Mouse (Mus musculus) liver (tissue): Measurements from ENCODE around the gene Ptger4.
"Not testable (repeated sequence)": the region's sequence is repeated elsewhere in the genome, so short reads cannot be mapped to it uniquely, and the experiment has no call there.

ENCODE experiments used
- DNase-seq: peaks from one replicate; pipeline ENCODE4 v3.0.0-alpha.2; 2020; ENCODE audit warnings: mixed read lengths

The Ptger4 gene

GRCm38 (mm10) chr15:5237012-5237660 lies 6.9 kb downstream of the Ptger4 start:
- DNase-seq = no peak

- peak; percentile 85 for DNase-seq
Measured at GRCm38 (mm10) chr15:5236538-5236937, 7.4 kb downstream of the Ptger4 start.

- peak; percentile 57 for DNase-seq
Measured at GRCm38 (mm10) chr15:5235527-5235926, 8.5 kb downstream of the Ptger4 start.

GRCm38 (mm10) chr15:5234659-5235058 lies 9.3 kb downstream of the Ptger4 start:
- DNase-seq = no peak

- not testable (repeated sequence) for DNase-seq
Measured at GRCm38 (mm10) chr15:5230746-5231145, 13.2 kb downstream of the Ptger4 start.

GRCm38 (mm10) chr15:5220491-5220890 lies 23.5 kb downstream of the Ptger4 start:
- no peak for DNase-seq

- no peak for DNase-seq
Measured at GRCm38 (mm10) chr15:5209116-5209515, 34.9 kb downstream of the Ptger4 start.

GRCm38 (mm10) chr15:5205222-5205621 lies 38.8 kb downstream of the Ptger4 start:
- DNase-seq = no peak

- DNase-seq = no peak
Measured at GRCm38 (mm10) chr15:5196691-5197090, 47.3 kb downstream of the Ptger4 start.

- DNase-seq = peak; percentile 28
Measured at GRCm38 (mm10) chr15:5195987-5196514, 47.9 kb downstream of the Ptger4 start.

GRCm38 (mm10) chr15:5194931-5195330 lies 49.1 kb downstream of the Ptger4 start:
- no peak for DNase-seq

- DNase-seq = no peak
Measured at GRCm38 (mm10) chr15:5194446-5194845, 49.5 kb downstream of the Ptger4 start.

GRCm38 (mm10) chr15:5193833-5194232 lies 50.2 kb downstream of the Ptger4 start:
- DNase-seq = no peak

GRCm38 (mm10) chr15:5189504-5190093 lies 54.4 kb downstream of the Ptger4 start:
- DNase-seq = no peak

GRCm38 (mm10) chr15:5188029-5188428 lies 56.0 kb downstream of the Ptger4 start:
- DNase-seq = no peak

- DNase-seq = no peak
Measured at GRCm38 (mm10) chr15:5187116-5187515, 56.9 kb downstream of the Ptger4 start.

- DNase-seq = no peak
Measured at GRCm38 (mm10) chr15:5186293-5186675, 57.7 kb downstream of the Ptger4 start.

GRCm38 (mm10) chr15:5185366-5186292 lies 58.4 kb downstream of the Ptger4 start, which contains the start of gene Ttc33:
Ttc33 (plus strand) TSS chr15:5185525.
- peak; percentile 82 for DNase-seq

- DNase-seq = no peak
Measured at GRCm38 (mm10) chr15:5184668-5185330, 59.2 kb downstream of the Ptger4 start.

GRCm38 (mm10) chr15:5173217-5173820 lies 70.7 kb downstream of the Ptger4 start:
- DNase-seq = no peak

GRCm38 (mm10) chr15:5165121-5165773 lies 78.7 kb downstream of the Ptger4 start:
- DNase-seq = no peak

- no peak for DNase-seq
Measured at GRCm38 (mm10) chr15:5158827-5159226, 85.2 kb downstream of the Ptger4 start.
